Mouse (Mus musculus) erythroblast, embryonic 14.5 days (primary cell): Measurements from ENCODE around the gene Prc1.

Source experiments
- GATA1 ChIP-seq: IDR thresholded peaks from 2 replicates; pipeline ENCODE4 v1.6.1; 2012; ENCODE audit warnings: low read length, inconsistent platforms, mixed read lengths
- TAL1 ChIP-seq: IDR thresholded peaks from 3 replicates; pipeline ENCODE4 v1.6.1; 2012; ENCODE audit warnings: low read length, inconsistent platforms, mixed read lengths

- TF ChIP-seq GATA1, result no peak
- no peak for TF ChIP-seq TAL1
Measured at GRCm38 (mm10) chr7:80310771-80311170, 16.5 kb downstream of the Prc1 start.
